Mouse (Mus musculus): Measurements from ENCODE around the gene Lamc2.

DNA sequence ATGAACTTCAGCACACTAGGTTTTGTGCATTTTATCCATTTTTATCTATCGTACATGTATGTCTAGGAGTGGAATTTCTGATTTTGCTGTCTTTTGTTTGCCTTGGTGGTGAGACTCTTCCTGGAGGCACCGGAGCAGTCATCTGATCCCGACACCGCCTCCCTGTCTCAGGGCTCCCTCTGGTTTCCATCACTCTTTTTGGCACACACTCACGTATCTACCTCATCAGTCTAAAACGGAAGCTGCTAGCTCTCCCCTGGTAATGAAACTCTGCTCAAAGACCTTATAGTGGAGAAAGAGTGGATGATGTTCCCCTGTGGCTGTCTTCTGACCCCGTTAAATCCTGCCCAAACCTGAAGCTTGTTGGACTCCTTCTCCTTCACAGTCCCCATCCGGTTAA, 30.9 kb downstream of the Lamc2 start:
- no peak for TF ChIP-seq CTCF (IDR thresholded peaks at IDR 0.05 in 2 of 3, conservative IDR thresholded peaks at IDR 0.05 in 1 of 3; ENCODE audit: control insufficient read depth in 1 of 3, insufficient read depth in 1 of 3, low read depth in 2 of 3, low read length in 3 of 3, poor library complexity in 1 of 3, severe bottlenecking in 1 of 3)
- TF ChIP-seq TAL1 (IDR thresholded peaks at IDR 0.05; ENCODE audit: low read length): no peak
- TF ChIP-seq EP300 (IDR thresholded peaks at IDR 0.05; ENCODE audit: low read depth in 1 of 2, low read length in 2 of 2): no peak
- no peak for TF ChIP-seq POLR2A (IDR thresholded peaks at IDR 0.05; ENCODE audit: control insufficient read depth in 1 of 2, insufficient read depth in 1 of 2, low read depth in 1 of 2, low read length in 2 of 2, poor library complexity in 1 of 2)
- no peak for TF ChIP-seq E2F4 (IDR thresholded peaks at IDR 0.05; ENCODE audit: borderline replicate concordance, low read depth, low read length)
- TF ChIP-seq MYC (IDR thresholded peaks at IDR 0.05; ENCODE audit: low read depth, low read length): no peak
- TF ChIP-seq MAX (IDR thresholded peaks at IDR 0.05; ENCODE audit: low read length): no peak
- TF ChIP-seq POLR2AphosphoS2 (IDR thresholded peaks at IDR 0.05; ENCODE audit: low read length): no peak

Measured in MEL (cell line).